Mouse (Mus musculus): Measurements from ENCODE around the gene Jdp2.

DNA sequence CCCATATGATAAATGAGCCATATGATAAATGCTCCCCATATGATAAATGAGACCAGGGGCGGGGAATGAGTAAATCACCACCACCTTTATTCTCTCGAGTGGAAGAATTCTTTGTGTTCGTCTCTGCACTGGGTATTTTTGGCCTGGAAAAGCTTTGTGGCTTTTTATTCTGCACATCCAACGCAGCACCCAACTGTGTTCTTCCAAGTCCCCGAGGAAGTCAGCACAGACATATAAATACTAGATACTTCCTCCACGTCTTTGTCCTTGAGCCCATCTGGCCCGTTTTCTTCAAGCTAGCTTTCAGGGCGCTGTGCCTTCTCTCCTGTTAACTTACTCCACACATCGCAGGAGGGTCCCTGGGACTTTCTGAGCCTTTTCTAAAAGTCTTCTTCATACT lies 4.9 kb downstream of the Jdp2 start:
- TF ChIP-seq CHD2 (IDR thresholded peaks at IDR 0.05; ENCODE audit: low read depth, low read length) (no peak), HCFC1 (IDR thresholded peaks at IDR 0.05; ENCODE audit: borderline replicate concordance, insufficient read depth, low read length) (no peak)
